Mouse (Mus musculus) olfactory bulb, adult 2 months (tissue): ENCODE results near the gene Gas7.

Experiments
- CTCF ChIP-seq: fragments of 200-500 bp; IDR thresholded peaks from 2 replicates; pipeline ENCODE4 v1.5.1; 2012; ENCODE audit warnings: low read depth, mild to moderate bottlenecking, low read length, moderate library complexity; ENCODE audit not compliant: insufficient read depth
- POLR2A ChIP-seq: fragments of 200-500 bp; IDR thresholded peaks from 2 replicates; pipeline ENCODE4 v1.6.1; 2012; ENCODE audit warnings: mild to moderate bottlenecking, low read depth, low read length, moderate library complexity; ENCODE audit not compliant: insufficient read depth

DNA sequence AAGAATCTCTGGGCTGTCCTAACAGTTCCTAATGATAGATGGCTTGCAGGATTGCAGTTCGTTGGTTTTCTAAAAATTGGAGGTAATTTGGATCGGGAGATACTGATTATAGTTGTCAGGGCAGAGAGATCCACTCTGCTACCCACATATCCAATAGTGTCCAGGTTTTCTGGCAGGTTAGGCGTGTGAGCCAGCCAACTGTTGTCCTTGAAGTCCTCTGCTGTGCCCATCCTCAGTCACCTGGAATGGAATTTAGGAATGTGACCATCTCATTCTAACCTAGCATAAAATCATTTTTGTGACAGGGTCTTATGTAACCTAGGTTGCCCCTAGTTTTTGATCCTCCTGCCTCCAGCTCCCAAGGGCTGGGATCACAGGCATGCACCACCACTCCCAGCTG is 188.2 kb downstream of the Gas7 start:
- TF ChIP-seq CTCF (no peak), POLR2A (no peak)
